Mouse (Mus musculus): Measurements from ENCODE around the gene Lin7b. TPM values are rescaled to one million over a fixed set of nuclear protein-coding genes. Genes with fewer than 3 reads are reported as not detected.
"Not testable (repeated sequence)": the region's sequence is repeated elsewhere in the genome, so short reads cannot be mapped to it uniquely, and the experiment has no call there.

Lin7b gene
- polyA plus RNA-seq, 1 experiment = not detected

GRCm38 (mm10) chr7:45363983-45364382 is 6.4 kb downstream of the Lin7b start:
- H3K4me1 ChIP-seq (ENCODE audit: control insufficient read depth, insufficient read depth, low read length) = no peaks in the 10 kb centered on the region
- no peak overlapping the region for H3K27ac ChIP-seq (ENCODE audit: control insufficient read depth, insufficient read depth, low read depth, low read length, poor library complexity)
- no peak overlapping the region for H3K4me3 ChIP-seq (replicated peaks; ENCODE audit: control insufficient read depth, low read depth, low read length)
- 34% methylated on average over 2 of the region's 2 CpGs for WGBS
- no peak for TF ChIP-seq POLR2A (IDR thresholded peaks at IDR 0.05; ENCODE audit: borderline replicate concordance, control insufficient read depth, low read depth, low read length)
- TF ChIP-seq CTCF (IDR thresholded peaks at IDR 0.05; ENCODE audit: control insufficient read depth, insufficient read depth, low read length) = no peak

- no peak overlapping the region for H3K4me3 ChIP-seq (replicated peaks; ENCODE audit: control insufficient read depth, low read depth, low read length)
- WGBS = 8% methylated on average over 13 of the region's 13 CpGs
- no peak overlapping the region for H3K27ac ChIP-seq (ENCODE audit: control insufficient read depth, insufficient read depth, low read depth, low read length, poor library complexity)
- no peaks in the 10 kb centered on the region for H3K4me1 ChIP-seq (ENCODE audit: control insufficient read depth, insufficient read depth, low read length)
- TF ChIP-seq POLR2A (IDR thresholded peaks at IDR 0.05; ENCODE audit: borderline replicate concordance, control insufficient read depth, low read depth, low read length) = no peak
- TF ChIP-seq CTCF (IDR thresholded peaks at IDR 0.05; ENCODE audit: control insufficient read depth, insufficient read depth, low read length) = no peak
Measured at GRCm38 (mm10) chr7:45362801-45363200, 7.6 kb downstream of the Lin7b start.

- Histone ChIP-seq H3K27ac (ENCODE audit: control insufficient read depth, insufficient read depth, low read depth, low read length, poor library complexity) (no peak overlapping the region), H3K4me1 (ENCODE audit: control insufficient read depth, insufficient read depth, low read length) (no peaks in the 10 kb centered on the region), H3K4me3 (replicated peaks; ENCODE audit: control insufficient read depth, low read depth, low read length) (no peak overlapping the region)
- WGBS = under 1% methylated on average over 43 of the region's 43 CpGs
- TF ChIP-seq POLR2A (IDR thresholded peaks at IDR 0.05; ENCODE audit: borderline replicate concordance, control insufficient read depth, low read depth, low read length) = 0 out of 2 replicates have a peak, but pooled peaks have one; percentile 36
- no peak for TF ChIP-seq CTCF (IDR thresholded peaks at IDR 0.05; ENCODE audit: control insufficient read depth, insufficient read depth, low read length)
Measured at GRCm38 (mm10) chr7:45361243-45361804, 9.1 kb downstream of the Lin7b start.

- WGBS = 46% methylated on average over 18 of the region's 18 CpGs
- Histone ChIP-seq H3K4me3 (replicated peaks; ENCODE audit: control insufficient read depth, low read depth, low read length) (no peak overlapping the region), H3K4me1 (ENCODE audit: control insufficient read depth, insufficient read depth, low read length) (no peaks in the 10 kb centered on the region), H3K27ac (ENCODE audit: control insufficient read depth, insufficient read depth, low read depth, low read length, poor library complexity) (no peak overlapping the region)
- no peak for TF ChIP-seq CTCF (IDR thresholded peaks at IDR 0.05; ENCODE audit: control insufficient read depth, insufficient read depth, low read length)
Measured at GRCm38 (mm10) chr7:45360404-45361125, 9.8 kb downstream of the Lin7b start.

- H3K4me1 ChIP-seq (ENCODE audit: control insufficient read depth, insufficient read depth, low read length); H3K27ac ChIP-seq (ENCODE audit: control insufficient read depth, insufficient read depth, low read depth, low read length, poor library complexity); H3K4me3 ChIP-seq (replicated peaks; ENCODE audit: control insufficient read depth, low read depth, low read length): not testable (repeated sequence)
- WGBS = 62% methylated on average over 11 of the region's 11 CpGs
Measured at GRCm38 (mm10) chr7:45359081-45359480, 11.3 kb downstream of the Lin7b start.

DNA sequence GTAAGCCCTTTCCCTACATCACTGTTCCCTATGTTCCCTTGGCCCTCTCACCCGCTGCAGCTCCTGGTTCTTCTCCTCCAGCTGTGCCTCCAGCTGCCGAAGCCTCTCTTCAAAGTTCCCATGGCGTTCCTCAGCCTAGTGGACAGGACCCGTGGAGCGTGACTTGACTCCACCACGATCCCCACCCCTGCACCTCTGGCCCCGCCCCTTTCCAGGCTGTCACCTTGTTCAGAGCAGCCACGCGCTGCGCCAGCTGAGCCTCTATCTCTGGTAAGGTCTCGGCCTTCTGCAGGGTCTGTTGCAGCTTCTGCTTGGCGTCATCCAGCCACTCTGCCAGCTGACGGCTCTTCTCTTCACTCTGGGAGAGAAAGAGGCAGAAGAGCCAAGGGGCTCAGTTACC is 14.3 kb downstream of the Lin7b start:
- no peak overlapping the region for H3K27ac ChIP-seq (ENCODE audit: control insufficient read depth, insufficient read depth, low read depth, low read length, poor library complexity)
- TF ChIP-seq CTCF (IDR thresholded peaks at IDR 0.05; ENCODE audit: control insufficient read depth, insufficient read depth, low read length) (no peak), POLR2A (IDR thresholded peaks at IDR 0.05; ENCODE audit: borderline replicate concordance, control insufficient read depth, low read depth, low read length) (no peak)
- no peaks in the 10 kb centered on the region for H3K4me1 ChIP-seq (ENCODE audit: control insufficient read depth, insufficient read depth, low read length)
- H3K4me3 ChIP-seq (replicated peaks; ENCODE audit: control insufficient read depth, low read depth, low read length) = no peak overlapping the region
- 65% methylated on average over 13 of the region's 13 CpGs for WGBS

DNA sequence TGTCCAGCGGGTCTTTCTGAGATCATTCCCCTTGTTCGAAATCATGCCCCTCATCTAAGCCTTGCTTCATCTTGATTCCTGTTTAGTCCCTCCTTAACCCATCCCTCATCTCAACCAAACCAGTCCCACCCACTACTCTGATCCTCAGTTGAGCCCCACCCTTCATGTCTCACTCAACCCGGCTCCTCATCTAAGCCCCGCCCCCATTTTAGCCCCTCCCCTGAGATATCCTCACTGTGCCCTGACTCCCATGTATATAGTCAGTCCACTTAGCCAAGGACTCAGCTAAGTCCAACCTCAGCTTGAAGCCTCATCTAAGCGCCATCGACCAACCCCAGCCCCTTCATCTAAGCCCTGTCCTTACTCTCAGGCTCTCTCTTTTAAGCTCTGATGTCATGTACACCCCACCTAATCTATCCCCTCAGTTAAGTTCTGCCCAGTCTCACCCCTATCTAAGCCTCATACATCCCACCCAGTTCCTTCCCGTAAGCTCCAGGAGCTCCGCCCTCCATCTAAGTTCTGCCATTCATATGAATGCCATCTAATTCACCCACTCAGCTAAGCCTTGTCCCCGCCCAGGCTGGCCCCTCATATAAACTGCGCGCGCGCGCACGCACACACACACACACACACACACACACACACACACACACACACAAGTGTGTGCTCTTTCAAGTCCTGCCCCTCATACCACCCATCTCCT is 14.9 kb downstream of the Lin7b start:
- H3K27ac ChIP-seq (ENCODE audit: control insufficient read depth, insufficient read depth, low read depth, low read length, poor library complexity) = no peak overlapping the region
- TF ChIP-seq CTCF (IDR thresholded peaks at IDR 0.05; ENCODE audit: control insufficient read depth, insufficient read depth, low read length) = no peak
- TF ChIP-seq POLR2A (IDR thresholded peaks at IDR 0.05; ENCODE audit: borderline replicate concordance, control insufficient read depth, low read depth, low read length) = no peak
- H3K4me1 ChIP-seq (ENCODE audit: control insufficient read depth, insufficient read depth, low read length) = no peaks in the 10 kb centered on the region
- 64% methylated on average over 15 of the region's 15 CpGs for WGBS
- H3K4me3 ChIP-seq (replicated peaks; ENCODE audit: control insufficient read depth, low read depth, low read length) = no peak overlapping the region

GRCm38 (mm10) chr7:45353041-45353440 is 17.3 kb downstream of the Lin7b start:
- H3K4me1 ChIP-seq (ENCODE audit: control insufficient read depth, insufficient read depth, low read length) = no peaks in the 10 kb centered on the region
- no peak overlapping the region for H3K27ac ChIP-seq (ENCODE audit: control insufficient read depth, insufficient read depth, low read depth, low read length, poor library complexity)
- no peak overlapping the region for H3K4me3 ChIP-seq (replicated peaks; ENCODE audit: control insufficient read depth, low read depth, low read length)
- TF ChIP-seq POLR2A (IDR thresholded peaks at IDR 0.05; ENCODE audit: borderline replicate concordance, control insufficient read depth, low read depth, low read length) (no peak), CTCF (IDR thresholded peaks at IDR 0.05; ENCODE audit: control insufficient read depth, insufficient read depth, low read length) (no peak)
- 49% methylated on average over 5 of the region's 5 CpGs for WGBS

All from bone marrow, adult 2 months (tissue).